In genomic region chr5:147679316-147679715, GRCm38 (mm10) we compare ENCODE assay signal across 17 mouse cellular contexts.
"Had no signal": no experiment of that assay in that cellular context is flagged by ENCODE, and none has a peak within 500 bp of the region (broad histone marks: within the 10 kb centered on the region; RNA-seq: fewer than 3 reads in every experiment).

No protein-coding gene starts in this region.

- H3K4me1 ChIP-seq: limb, embryonic 12.5 days; limb, embryonic 15.5 days; megakaryocyte, embryonic 14.5 days; midbrain, embryonic 12.5 days had no signal

- H3K36me3 ChIP-seq: limb, embryonic 12.5 days; limb, embryonic 15.5 days; midbrain, embryonic 12.5 days had no signal

- H3K4me2 ChIP-seq: limb, embryonic 12.5 days; limb, embryonic 15.5 days; liver, embryonic 11.5 days; lung, embryonic 14.5 days; midbrain, embryonic 12.5 days had no signal

- H3K9ac ChIP-seq: limb, embryonic 12.5 days; limb, embryonic 15.5 days; liver, embryonic 14.5 days; liver, postnatal 0 days; lung, embryonic 14.5 days; midbrain, embryonic 12.5 days had no signal

- ATAC-seq: liver, postnatal 0 days; lung, postnatal 0 days; midbrain, embryonic 16.5 days had no signal

- H3K27me3 ChIP-seq: limb, embryonic 15.5 days; midbrain, embryonic 12.5 days had no signal

- DNase-seq: kidney, postnatal 25 days; layer of hippocampus, adult 9-11 months; liver, postnatal 0 days; lung, embryonic 14.5 days; thymus, adult 18-20 months; thymus, postnatal 36 days had no signal

- H3K9me3 ChIP-seq: limb, embryonic 12.5 days; limb, embryonic 15.5 days; midbrain, embryonic 12.5 days had no signal

- H3K27ac ChIP-seq: kidney, postnatal 0 days; layer of hippocampus, adult 2 months; limb, embryonic 12.5 days; limb, embryonic 15.5 days; liver, embryonic 14.5 days; macrophage; midbrain, embryonic 12.5 days had no signal

- H3K4me3 ChIP-seq: layer of hippocampus, adult 2 months; limb, embryonic 12.5 days; limb, embryonic 15.5 days; megakaryocyte, embryonic 14.5 days; midbrain, embryonic 12.5 days had no signal
